ENCODE assay signal across 8 mouse cellular contexts in genomic region chr4:47091493-47092386, GRCm38 (mm10). TPM values are rescaled to one million over a fixed set of nuclear protein-coding genes. Genes with fewer than 3 reads are reported as not detected.
DNase-seq lines count a peak whose midpoint lies in the region; ATAC-seq and TF ChIP-seq lines count a peak whose summit lies in the region.

Gene Galnt12, plus strand, starts transcription at chr4:47091909.

- peak within 1 kb of the TSS; percentile 68 for H3K4me3 ChIP-seq in layer of hippocampus, adult 2 months
- peak within 1 kb of the TSS; percentile 64 for H3K4me3 ChIP-seq in kidney, embryonic 16.5 days (ENCODE audit: low read length)
- peak within 1 kb of the TSS; percentile 41 for H3K4me3 ChIP-seq in macrophage (ENCODE audit: inconsistent target)

- H3K9me3 ChIP-seq in kidney, embryonic 16.5 days (ENCODE audit: low read length) = no peaks in the 10 kb centered on the region

- no peaks in the 10 kb centered on the region for H3K36me3 ChIP-seq in kidney, embryonic 16.5 days (ENCODE audit: insufficient read depth, low read length)
- H3K36me3 ChIP-seq in macrophage (ENCODE audit: inconsistent target) = no peaks in the 10 kb centered on the region

- no peak for TF ChIP-seq CTCF in layer of hippocampus, adult 2 months (conservative IDR thresholded peaks at IDR 0.05)

- peak within 1 kb of the TSS; percentile 72 for H3K9ac ChIP-seq in kidney, embryonic 16.5 days (replicated peaks; ENCODE audit: low read length)

- H3K4me2 ChIP-seq in kidney, embryonic 16.5 days (replicated peaks; ENCODE audit: low read depth, low read length) = peak within 1 kb of the TSS; percentile 98

- ATAC-seq in kidney, embryonic 16.5 days (ENCODE audit: low FRiP score, low TSS enrichment) = peak; percentile 82

- under 1% methylated on average over 72 of the region's 74 CpGs for WGBS in kidney, embryonic 16.5 days
- WGBS in macrophage (ENCODE audit: missing documents) = 3% methylated on average over 66 of the region's 74 CpGs

- no peak for DNase-seq in layer of hippocampus, adult 2 months (ENCODE audit: low spot score in 2 of 2)
- no peak for DNase-seq in layer of hippocampus, postnatal 14 days (ENCODE audit: low spot score in 2 of 2)
- DNase-seq in adrenal gland, postnatal 25 days = peak; percentile 23
- DNase-seq in forelimb bud, embryonic 11.5 days (ENCODE audit: low read depth, low spot score) = peak; percentile 21
- peak; percentile 47 for DNase-seq in right cerebral cortex, postnatal 4 days
- DNase-seq in urinary bladder, postnatal 10 days (ENCODE audit: low spot score) = no peak

- H3K79me2 ChIP-seq in macrophage (ENCODE audit: inconsistent target) = no peaks in the 10 kb centered on the region

- H3K4me1 ChIP-seq in kidney, embryonic 16.5 days (ENCODE audit: insufficient read depth, low read length) = peaks cover 11% of the 10 kb centered on the region

- peaks cover 18% of the 10 kb centered on the region for H3K27me3 ChIP-seq in kidney, embryonic 16.5 days (ENCODE audit: insufficient read depth, low read length)

- H3K27ac ChIP-seq in layer of hippocampus, adult 2 months = peak within 1 kb of the TSS; percentile 73
- H3K27ac ChIP-seq in kidney, embryonic 16.5 days (ENCODE audit: low read length) = no peak within 1 kb of the TSS
- H3K27ac ChIP-seq in macrophage = no peak within 1 kb of the TSS

RNA-seq across cellular contexts. Expression of gene Galnt12, which starts in this region (rescaled TPM):
- total RNA-seq in layer of hippocampus, adult 2 months (2021) = under 1 TPM; 0.69 to 0.97 TPM
- total RNA-seq in layer of hippocampus, postnatal 14 days (2021) = under 1 TPM; 0.92 to 0.95 TPM
- total RNA-seq in adrenal gland, postnatal 25 days (2021) = 0.67 and 1.4 TPM in 2 replicates
- polyA plus RNA-seq in kidney, embryonic 16.5 days (2015; fragmentation: Nextera tagmentation; extraction: Ambion mirVana) = 10.1 and 10.7 TPM in 2 replicates
- total RNA-seq in macrophage (2018; cell fraction: chromatin; rRNA removed) = 10 to 100 TPM in 9 of 26 experiments, 1 to 10 TPM in 17; 1.6 to 24.1 (median 8.0) TPM
- 10 to 100 TPM in 1 of 26 experiments, 1 to 10 TPM in 25; 2.0 to 10.7 (median 4.3) TPM for total RNA-seq in macrophage (2018; cell fraction: cytosol; rRNA removed)
- total RNA-seq in macrophage (2018; cell fraction: nucleus; rRNA removed) = 10 to 100 TPM in 9 of 26 experiments, 1 to 10 TPM in 17; 2.1 to 17.3 (median 7.2) TPM
- 5.1 to 6.6 TPM (median 6.3 TPM) in 3 replicates for polyA plus RNA-seq in macrophage (2018)

Comparison
In these comparisons a context has a peak if more than half of its experiments do, and no peak if none do; other contexts are left out.
1. DNase-seq: peak in adrenal gland, postnatal 25 days (single experiment), forelimb bud, embryonic 11.5 days (single experiment) and right cerebral cortex, postnatal 4 days (single experiment); none in layer of hippocampus, adult 2 months (0 of 2), layer of hippocampus, postnatal 14 days (0 of 2) and urinary bladder, postnatal 10 days (single experiment).
2. Peak in every context shown above with its lines, with median percentiles within 50 percentile points of each other: H3K4me3 ChIP-seq.